ENCODE assay signal across 16 mouse cellular contexts in genomic region chr4:62364299-62364698, GRCm38 (mm10).
"Had no signal": no experiment of that assay in that cellular context is flagged by ENCODE, and none has a peak within 500 bp of the region (broad histone marks: within the 10 kb centered on the region; RNA-seq: fewer than 3 reads in every experiment).

No protein-coding gene starts in this region.

- H3K27ac ChIP-seq: limb, embryonic 13.5 days; midbrain, embryonic 10.5 days; neural tube, embryonic 15.5 days had no signal

- H3K4me3 ChIP-seq: limb, embryonic 13.5 days; midbrain, embryonic 10.5 days; myocyte; neural tube, embryonic 15.5 days had no signal

- H3K27me3 ChIP-seq: limb, embryonic 13.5 days; neural tube, embryonic 15.5 days had no signal

- H3K9ac ChIP-seq: limb, embryonic 13.5 days; neural tube, embryonic 15.5 days had no signal

- H3K4me2 ChIP-seq: limb, embryonic 13.5 days; neural tube, embryonic 15.5 days had no signal

- ATAC-seq: hindbrain, embryonic 16.5 days; inflammation-experienced regulatory T-cells, adult 6 months had no signal

- DNase-seq: kidney, adult 2 months; kidney, postnatal 25 days; layer of hippocampus, postnatal 36 days; left cerebral cortex, postnatal 4 days; lung, postnatal 4 days; midbrain, embryonic 14.5 days; right cerebral cortex, adult 18-20 months; right cerebral cortex, postnatal 25 days; thymus, adult 2 months; thymus, postnatal 25 days had no signal

- H3K9me3 ChIP-seq: limb, embryonic 13.5 days; midbrain, embryonic 10.5 days; neural tube, embryonic 15.5 days had no signal

- H3K36me3 ChIP-seq: limb, embryonic 13.5 days; midbrain, embryonic 10.5 days; neural tube, embryonic 15.5 days had no signal
